Mouse (Mus musculus): Measurements from ENCODE around the gene Polr2a. TPM values are rescaled to one million over a fixed set of nuclear protein-coding genes. Genes with fewer than 3 reads are reported as not detected.
"Not testable (repeated sequence)": the region's sequence is repeated elsewhere in the genome, so short reads cannot be mapped to it uniquely, and the experiment has no call there.

Polr2a gene
- polyA plus RNA-seq, 1 experiment, result 49.2 TPM

GRCm38 (mm10) chr11:69758090-69758456 lies 364 bp downstream of the Polr2a start:
- TF ChIP-seq CTCF (IDR thresholded peaks at IDR 0.05; ENCODE audit: control insufficient read depth, insufficient read depth, low read length) (no peak), POLR2A (IDR thresholded peaks at IDR 0.05; ENCODE audit: borderline replicate concordance, control insufficient read depth, low read depth, low read length) (no peak; the same call in 1 of the 2 replicates)
- Histone ChIP-seq H3K27ac (ENCODE audit: control insufficient read depth, insufficient read depth, low read depth, low read length, poor library complexity) (peak overlapping the region; percentile 95), H3K4me3 (replicated peaks; ENCODE audit: control insufficient read depth, low read depth, low read length) (peak overlapping the region; percentile 77), H3K4me1 (ENCODE audit: control insufficient read depth, insufficient read depth, low read length) (peaks cover 2% of the 10 kb centered on the region)
- under 1% methylated on average over 26 of the region's 26 CpGs for WGBS

- Histone ChIP-seq H3K27ac (ENCODE audit: control insufficient read depth, insufficient read depth, low read depth, low read length, poor library complexity) (peak overlapping the region; percentile 2), H3K4me1 (ENCODE audit: control insufficient read depth, insufficient read depth, low read length) (peaks cover 2% of the 10 kb centered on the region), H3K4me3 (replicated peaks; ENCODE audit: control insufficient read depth, low read depth, low read length) (peak overlapping the region; percentile 77)
- TF ChIP-seq CTCF (IDR thresholded peaks at IDR 0.05; ENCODE audit: control insufficient read depth, insufficient read depth, low read length) (no peak), POLR2A (IDR thresholded peaks at IDR 0.05; ENCODE audit: borderline replicate concordance, control insufficient read depth, low read depth, low read length) (no peak)
- 41% methylated on average over 9 of the region's 9 CpGs for WGBS
Measured at GRCm38 (mm10) chr11:69757303-69758089, 941 bp downstream of the Polr2a start.

- no peak overlapping the region for H3K4me3 ChIP-seq (replicated peaks; ENCODE audit: control insufficient read depth, low read depth, low read length)
- 38% methylated on average over 3 of the region's 3 CpGs for WGBS
- TF ChIP-seq CTCF (IDR thresholded peaks at IDR 0.05; ENCODE audit: control insufficient read depth, insufficient read depth, low read length), result no peak
- H3K27ac ChIP-seq (ENCODE audit: control insufficient read depth, insufficient read depth, low read depth, low read length, poor library complexity), result no peak overlapping the region
- no peaks in the 10 kb centered on the region; the same call in 1 of the 2 replicates for H3K4me1 ChIP-seq (ENCODE audit: control insufficient read depth, insufficient read depth, low read length)
Measured at GRCm38 (mm10) chr11:69754701-69755100, 3.7 kb downstream of the Polr2a start.

DNA sequence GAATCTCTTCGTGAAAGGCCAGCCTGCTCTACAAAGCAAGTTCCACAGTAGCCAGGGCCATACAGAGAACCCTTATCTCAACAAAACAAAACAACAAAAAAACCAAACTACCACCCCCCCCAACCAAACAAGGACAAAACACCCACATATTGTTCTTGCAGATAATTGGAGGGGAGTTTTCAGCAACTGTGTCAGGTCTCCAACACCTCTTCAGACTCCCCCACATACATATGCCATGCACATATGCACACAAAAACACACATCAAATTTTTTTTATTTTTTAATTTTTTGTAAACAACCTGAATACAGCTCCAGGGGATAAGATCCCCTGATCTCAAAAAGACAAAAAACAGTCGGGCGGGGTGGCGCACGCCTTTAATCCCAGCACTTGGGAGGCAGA lies 4.2 kb downstream of the Polr2a start:
- H3K4me1 ChIP-seq (ENCODE audit: control insufficient read depth, insufficient read depth, low read length), result no peaks in the 10 kb centered on the region; the same call in 1 of the 2 replicates
- 67% methylated on average over 5 of the region's 5 CpGs for WGBS
- no peak overlapping the region for H3K4me3 ChIP-seq (replicated peaks; ENCODE audit: control insufficient read depth, low read depth, low read length)
- TF ChIP-seq POLR2A (IDR thresholded peaks at IDR 0.05; ENCODE audit: borderline replicate concordance, control insufficient read depth, low read depth, low read length) (no peak), CTCF (IDR thresholded peaks at IDR 0.05; ENCODE audit: control insufficient read depth, insufficient read depth, low read length) (no peak)
- H3K27ac ChIP-seq (ENCODE audit: control insufficient read depth, insufficient read depth, low read depth, low read length, poor library complexity), result no peak overlapping the region

DNA sequence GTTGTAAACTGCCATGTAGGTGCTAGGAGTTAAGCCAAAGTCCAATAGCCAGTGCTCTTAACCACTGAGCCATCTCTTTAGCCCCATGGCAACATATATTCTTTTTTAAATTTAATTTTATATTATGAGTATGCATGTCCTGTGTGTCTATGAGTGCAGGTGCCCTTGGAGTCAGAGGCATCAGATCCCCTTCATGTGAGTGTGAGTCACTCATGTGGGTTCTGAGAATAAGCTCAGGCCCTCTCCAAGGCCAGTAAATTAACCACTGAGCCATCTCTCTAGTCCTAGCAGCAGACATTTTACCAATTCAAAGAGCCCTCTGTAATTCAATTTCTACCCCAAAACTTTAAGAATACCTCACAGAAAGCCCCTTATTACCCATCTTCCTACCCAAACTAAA lies 5.8 kb downstream of the Polr2a start:
- Histone ChIP-seq H3K4me1 (ENCODE audit: control insufficient read depth, insufficient read depth, low read length) (no peaks in the 10 kb centered on the region; the same call in 1 of the 2 replicates), H3K4me3 (replicated peaks; ENCODE audit: control insufficient read depth, low read depth, low read length) (no peak overlapping the region), H3K27ac (ENCODE audit: control insufficient read depth, insufficient read depth, low read depth, low read length, poor library complexity) (no peak overlapping the region)
- no peak for TF ChIP-seq POLR2A (IDR thresholded peaks at IDR 0.05; ENCODE audit: borderline replicate concordance, control insufficient read depth, low read depth, low read length)
- no peak for TF ChIP-seq CTCF (IDR thresholded peaks at IDR 0.05; ENCODE audit: control insufficient read depth, insufficient read depth, low read length)

- no peaks in the 10 kb centered on the region; the same call in 1 of the 2 replicates for H3K4me1 ChIP-seq (ENCODE audit: control insufficient read depth, insufficient read depth, low read length)
- H3K4me3 ChIP-seq (replicated peaks; ENCODE audit: control insufficient read depth, low read depth, low read length), result no peak overlapping the region
- WGBS, result 49% methylated on average over 3 of the region's 3 CpGs
- no peak overlapping the region for H3K27ac ChIP-seq (ENCODE audit: control insufficient read depth, insufficient read depth, low read depth, low read length, poor library complexity)
- TF ChIP-seq CTCF (IDR thresholded peaks at IDR 0.05; ENCODE audit: control insufficient read depth, insufficient read depth, low read length) (no peak), POLR2A (IDR thresholded peaks at IDR 0.05; ENCODE audit: borderline replicate concordance, control insufficient read depth, low read depth, low read length) (no peak)
Measured at GRCm38 (mm10) chr11:69751635-69752034, 6.8 kb downstream of the Polr2a start.

- H3K27ac ChIP-seq (ENCODE audit: control insufficient read depth, insufficient read depth, low read depth, low read length, poor library complexity); H3K4me1 ChIP-seq (ENCODE audit: control insufficient read depth, insufficient read depth, low read length); H3K4me3 ChIP-seq (replicated peaks; ENCODE audit: control insufficient read depth, low read depth, low read length): not testable (repeated sequence)
- 68% methylated on average over 2 of the region's 3 CpGs for WGBS
Measured at GRCm38 (mm10) chr11:69731408-69731807, 27.0 kb downstream of the Polr2a start.

GRCm38 (mm10) chr11:69729063-69729462 lies 29.4 kb downstream of the Polr2a start:
- whole genome bisulfite sequencing, result 45% methylated on average over 3 of the region's 3 CpGs

GRCm38 (mm10) chr11:69725951-69726350 lies 32.5 kb downstream of the Polr2a start:
- TF ChIP-seq CTCF (IDR thresholded peaks at IDR 0.05; ENCODE audit: control insufficient read depth, insufficient read depth, low read length) (no peak), POLR2A (IDR thresholded peaks at IDR 0.05; ENCODE audit: borderline replicate concordance, control insufficient read depth, low read depth, low read length) (no peak)
- 53% methylated on average over 5 of the region's 5 CpGs for WGBS
- H3K4me3 ChIP-seq (replicated peaks; ENCODE audit: control insufficient read depth, low read depth, low read length), result no peak overlapping the region

More at GRCm38 (mm10) chr11:69729063-69729462, 29.4 kb downstream of the Polr2a start:
- no peak overlapping the region for H3K4me3 ChIP-seq (replicated peaks; ENCODE audit: control insufficient read depth, low read depth, low read length)
- TF ChIP-seq CTCF (IDR thresholded peaks at IDR 0.05; ENCODE audit: control insufficient read depth, insufficient read depth, low read length) (peak; percentile 54), POLR2A (IDR thresholded peaks at IDR 0.05; ENCODE audit: borderline replicate concordance, control insufficient read depth, low read depth, low read length) (no peak)
- no peaks in the 10 kb centered on the region for H3K4me1 ChIP-seq (ENCODE audit: control insufficient read depth, insufficient read depth, low read length)
- no peak overlapping the region for H3K27ac ChIP-seq (ENCODE audit: control insufficient read depth, insufficient read depth, low read depth, low read length, poor library complexity)

More at GRCm38 (mm10) chr11:69725951-69726350, 32.5 kb downstream of the Polr2a start:
- Histone ChIP-seq H3K4me1 (ENCODE audit: control insufficient read depth, insufficient read depth, low read length) (no peaks in the 10 kb centered on the region), H3K27ac (ENCODE audit: control insufficient read depth, insufficient read depth, low read depth, low read length, poor library complexity) (no peak overlapping the region; the same call in 1 of the 2 replicates)
